In the genomic region with DNA sequence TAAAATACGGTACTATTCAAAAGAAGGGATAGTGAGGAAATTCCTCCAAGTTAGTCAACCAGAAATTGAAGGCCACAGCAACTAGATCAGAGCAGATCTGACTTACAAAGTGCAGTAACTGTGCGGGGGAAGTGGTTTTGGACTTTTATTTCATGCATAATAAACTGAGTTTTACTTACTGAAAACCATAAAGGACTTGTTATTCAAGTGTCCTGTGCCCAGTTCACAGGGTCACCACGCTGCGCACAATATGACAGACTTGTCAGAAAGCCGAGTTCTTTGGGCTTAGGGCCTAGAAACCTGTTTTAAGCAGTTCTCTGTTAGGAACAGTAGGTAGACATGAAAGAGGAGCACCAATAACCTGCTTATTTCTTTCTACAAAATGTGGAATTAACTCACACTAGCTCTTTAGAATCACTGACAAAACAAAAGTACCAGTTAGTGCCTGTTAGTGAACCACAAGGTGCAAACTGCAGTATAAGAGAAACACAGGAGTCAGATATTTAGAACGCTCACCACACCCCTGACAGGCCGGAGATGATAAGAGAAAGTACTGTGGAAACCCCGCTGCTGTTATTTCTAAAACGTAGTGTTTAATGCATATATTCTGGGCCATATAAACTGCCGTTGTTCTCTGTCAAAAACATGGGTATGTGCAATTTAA, we compare ENCODE assay signal across 8 mouse cellular contexts. TPM values are rescaled to one million over a fixed set of nuclear protein-coding genes. Genes with fewer than 3 reads are reported as not detected.
DNase-seq lines count a peak whose midpoint lies in the region; ATAC-seq lines count a peak whose summit lies in the region.

A gene (minus strand): TSS at position 110 of the 664 bp plus-strand sequence.

- no peaks in the 10 kb centered on the region for H3K27me3 ChIP-seq in heart, embryonic 15.5 days
- peaks cover 27% of the 10 kb centered on the region for H3K27me3 ChIP-seq in hindbrain, embryonic 13.5 days
- H3K27me3 ChIP-seq in midbrain, embryonic 12.5 days = peaks cover 18% of the 10 kb centered on the region

- no peak within 1 kb of the TSS for H3K27ac ChIP-seq in heart, embryonic 15.5 days
- no peak within 1 kb of the TSS for H3K27ac ChIP-seq in brown adipose tissue, adult 24 weeks (replicated peaks; ENCODE audit: low read depth, low read length)
- H3K27ac ChIP-seq in hindbrain, embryonic 13.5 days = no peak within 1 kb of the TSS
- peak within 1 kb of the TSS; percentile 39 for H3K27ac ChIP-seq in midbrain, embryonic 12.5 days (replicated peaks)

- no peak for DNase-seq in heart, postnatal 10 days
- no peak for DNase-seq in urinary bladder, adult 2 months (ENCODE audit: low spot score)
- no peak for DNase-seq in layer of hippocampus, adult 11-12 months (ENCODE audit: low spot score)
- no peak for DNase-seq in right cerebral cortex, postnatal 4 days

- peak within 1 kb of the TSS; percentile 63 for H3K4me3 ChIP-seq in heart, embryonic 15.5 days
- H3K4me3 ChIP-seq in brown adipose tissue, adult 24 weeks (ENCODE audit: insufficient read depth, low read depth, low read length) = peak within 1 kb of the TSS; percentile 47
- H3K4me3 ChIP-seq in hindbrain, embryonic 13.5 days = peak within 1 kb of the TSS; percentile 44
- H3K4me3 ChIP-seq in midbrain, embryonic 12.5 days = peak within 1 kb of the TSS; percentile 50

- ATAC-seq in heart, embryonic 15.5 days (replicated peaks; ENCODE audit: insufficient number of reproducible peaks, insufficient read depth, low FRiP score, low read depth) = no peak
- ATAC-seq in hindbrain, embryonic 13.5 days (ENCODE audit: low FRiP score) = no peak
- ATAC-seq in midbrain, embryonic 12.5 days (ENCODE audit: low FRiP score, low read depth) = no peak

- intact Hi-C loops in heart, postnatal 10 days (cut with DNase I) = no loop called here

- H3K4me1 ChIP-seq in heart, embryonic 15.5 days (replicated peaks) = peaks cover 9% of the 10 kb centered on the region
- H3K4me1 ChIP-seq in brown adipose tissue, adult 24 weeks (ENCODE audit: control insufficient read depth, insufficient read depth, insufficient read length, low read length) = no peaks in the 10 kb centered on the region
- H3K4me1 ChIP-seq in hindbrain, embryonic 13.5 days (replicated peaks) = peaks cover 11% of the 10 kb centered on the region
- H3K4me1 ChIP-seq in midbrain, embryonic 12.5 days = peaks cover 12% of the 10 kb centered on the region; the same call in 1 of the 2 replicates

- no peaks in the 10 kb centered on the region for H3K36me3 ChIP-seq in heart, embryonic 15.5 days
- H3K36me3 ChIP-seq in hindbrain, embryonic 13.5 days = no peaks in the 10 kb centered on the region
- no peaks in the 10 kb centered on the region for H3K36me3 ChIP-seq in midbrain, embryonic 12.5 days

- peak within 1 kb of the TSS; percentile 49 for H3K9ac ChIP-seq in heart, embryonic 15.5 days
- peak within 1 kb of the TSS; percentile 63 for H3K9ac ChIP-seq in hindbrain, embryonic 13.5 days
- peak within 1 kb of the TSS; percentile 51 for H3K9ac ChIP-seq in midbrain, embryonic 12.5 days (replicated peaks)

- H3K4me2 ChIP-seq in heart, embryonic 15.5 days = peak within 1 kb of the TSS; percentile 97
- H3K4me2 ChIP-seq in hindbrain, embryonic 13.5 days = peak within 1 kb of the TSS; percentile 74
- H3K4me2 ChIP-seq in midbrain, embryonic 12.5 days (replicated peaks) = peak within 1 kb of the TSS; percentile 82

- whole genome bisulfite sequencing in heart, embryonic 15.5 days = 78% methylated on average over 10 of the region's 10 CpGs
- 46% methylated on average over 10 of the region's 10 CpGs for WGBS in hindbrain, embryonic 13.5 days
- 39% methylated on average over 10 of the region's 10 CpGs for WGBS in midbrain, embryonic 12.5 days

- H3K9me3 ChIP-seq in heart, embryonic 15.5 days (replicated peaks) = no peaks in the 10 kb centered on the region
- no peaks in the 10 kb centered on the region for H3K9me3 ChIP-seq in hindbrain, embryonic 13.5 days
- no peaks in the 10 kb centered on the region for H3K9me3 ChIP-seq in midbrain, embryonic 12.5 days

RNA-seq across cellular contexts. Expression of the gene that starts here (rescaled TPM):
- polyA plus RNA-seq in heart, embryonic 15.5 days (2015; fragmentation: Nextera tagmentation; extraction: Ambion mirVana) = 0.21 and 0.27 TPM in 2 replicates
- total RNA-seq in heart, postnatal 10 days (2021) = under 1 TPM; 0.12 TPM
- not detected in 2 replicates for polyA plus RNA-seq in brown adipose tissue, adult 24 weeks (2012; ENCODE audit: insufficient read depth, insufficient read length, missing spikeins)
- 0.22 and 0.27 TPM in 2 replicates for polyA plus RNA-seq in hindbrain, embryonic 13.5 days (2015; fragmentation: Nextera tagmentation; extraction: Ambion mirVana)
- polyA plus RNA-seq in midbrain, embryonic 12.5 days (2016; fragmentation: Nextera tagmentation; extraction: Ambion mirVana) = 0.59 and 0.92 TPM in 2 replicates
- 0.37 and 0.47 TPM in 2 replicates for polyA plus RNA-seq in urinary bladder, adult 2 months (2012; rRNA removed)
